Mouse (Mus musculus) neutrophil, adult 59 days (primary cell): Measurements from ENCODE around the gene Kif26a. TPM values are rescaled to one million over a fixed set of nuclear protein-coding genes. Genes with fewer than 3 reads are reported as not detected.

Source experiments
- total RNA-seq, 2 experiments: library from RNA; stranded (reverse); gene quantifications; 1 replicate in 1 of 2; 2 replicates in 1 of 2; pipeline ENCODE4 v1.2.4; 2023

Gene Kif26a
- total RNA-seq = not detected

GRCm38 (mm10) chr12:112145875-112146651, at the start of gene Kif26a:
TSS of gene Kif26a (plus strand) at chr12:112146208.

GRCm38 (mm10) chr12:112106541-112106971, 39.5 kb upstream of the Kif26a start, which contains the start of gene Aspg:
TSS of gene Aspg (plus strand) at chr12:112106679.

Other genes with a start within 250 kb of the Kif26a start
- 1 to 10 TPM; 2.1 to 2.3 TPM for gene Ppp1r13b, start 238.1 kb upstream of the Kif26a start, total RNA-seq
- gene Atp5mpl, start 179.2 kb upstream of the Kif26a start, total RNA-seq = 100 to 1,000 TPM; 151 to 165 TPM
- under 1 TPM in 1 of 2 experiments, not detected in 1; 0.29 TPM for gene Tdrd9, start 174.6 kb upstream of the Kif26a start, total RNA-seq
- gene Rd3l, start 164.9 kb upstream of the Kif26a start, total RNA-seq = not detected
- under 1 TPM; 0.42 to 0.44 TPM for gene Aspg, start 39.5 kb upstream of the Kif26a start, total RNA-seq